Mouse (Mus musculus) left cerebral cortex, postnatal 14 days (tissue): ENCODE results near the gene Gtf3c1. TPM values are rescaled to one million over a fixed set of nuclear protein-coding genes. Genes with fewer than 3 reads are reported as not detected.
A peak's percentile ranks its signal among the peaks of the same experiment; 100 is the strongest.
"Not testable (repeated sequence)": the region's sequence is repeated elsewhere in the genome, so short reads cannot be mapped to it uniquely, and the experiment has no call there.

ENCODE experiments used
- DNase-seq, 2 experiments: peaks; one replicate each; pipeline ENCODE4 v3.0.0; 2021 to 2022; ENCODE audit warnings: low spot score in 2 of 2, mixed read lengths in 1 of 2
- intact Hi-C: fragments of 180-260 bp; cut with DNase I; formaldehyde crosslinking; loops from one replicate; pipeline ENCODE4 v1.15.1; 2025
- total RNA-seq, 2 experiments: library from RNA; stranded (reverse); gene quantifications; 2 replicates each; pipeline ENCODE4 v1.2.3; 2021

The Gtf3c1 gene
- total RNA-seq, 2 experiments from 2014 or later = 86.0 to 89.7 TPM

- intact Hi-C loops = no loop called here
- no peak for DNase-seq
Observed at GRCm38 (mm10) chr7:125714803-125715202, 7.2 kb upstream of the Gtf3c1 start.

- DNase-seq, intact Hi-C loops: not testable (repeated sequence)
Observed at GRCm38 (mm10) chr7:125713542-125714055, 6.0 kb upstream of the Gtf3c1 start.

GRCm38 (mm10) chr7:125708100-125708499 is 520 bp upstream of the Gtf3c1 start:
- DNase-seq = no peak
- intact Hi-C loops = no loop called here

- intact Hi-C loops = no loop called here
- DNase-seq = peak; percentile 44 to 47
Observed at GRCm38 (mm10) chr7:125707186-125707585, 394 bp downstream of the Gtf3c1 start.

GRCm38 (mm10) chr7:125702791-125703190 is 4.8 kb downstream of the Gtf3c1 start:
- no peak for DNase-seq
- intact Hi-C loops = no loop called here

GRCm38 (mm10) chr7:125694056-125694455 is 13.5 kb downstream of the Gtf3c1 start:
- intact Hi-C loops = no loop called here
- DNase-seq = peak; percentile 59 to 73

- DNase-seq = peak; percentile 18 to 68
- intact Hi-C loops = no loop called here
Observed at GRCm38 (mm10) chr7:125690516-125690915, 17.1 kb downstream of the Gtf3c1 start.

GRCm38 (mm10) chr7:125679936-125680335 is 27.6 kb downstream of the Gtf3c1 start:
- DNase-seq = no peak
- intact Hi-C loops = loop anchor here (5.0 kb wide), 1 partner anchor 412 kb away; no protein-coding TSS in a partner anchor

GRCm38 (mm10) chr7:125678756-125679155 is 28.8 kb downstream of the Gtf3c1 start:
- no peak for DNase-seq
- intact Hi-C loops = loop anchor here (5.0 kb wide), 1 partner anchor 414 kb away; no protein-coding TSS in a partner anchor

GRCm38 (mm10) chr7:125674916-125675315 is 32.7 kb downstream of the Gtf3c1 start:
- intact Hi-C loops = loop anchor here (5.0 kb wide), 1 partner anchor 417 kb away; no protein-coding TSS in a partner anchor
- DNase-seq = peak; percentile 25 to 64

GRCm38 (mm10) chr7:125671396-125671795 is 36.2 kb downstream of the Gtf3c1 start:
- intact Hi-C loops = no loop called here
- DNase-seq = no peak

GRCm38 (mm10) chr7:125670865-125671264 is 36.7 kb downstream of the Gtf3c1 start:
- DNase-seq = no peak
- intact Hi-C loops = no loop called here

- DNase-seq = no peak
- intact Hi-C loops = no loop called here
Observed at GRCm38 (mm10) chr7:125663654-125664053, 43.9 kb downstream of the Gtf3c1 start.

GRCm38 (mm10) chr7:125657511-125657910 is 50.1 kb downstream of the Gtf3c1 start:
- intact Hi-C loops = no loop called here

GRCm38 (mm10) chr7:125649013-125649412 is 58.6 kb downstream of the Gtf3c1 start:
- no peak for DNase-seq
- intact Hi-C loops = no loop called here

More at GRCm38 (mm10) chr7:125657511-125657910, 50.1 kb downstream of the Gtf3c1 start:
- DNase-seq = no peak

GRCm38 (mm10) chr7:125645413-125645812 is 62.2 kb downstream of the Gtf3c1 start:
- intact Hi-C loops = no loop called here
- no peak for DNase-seq

- intact Hi-C loops = no loop called here
- DNase-seq = no peak
Observed at GRCm38 (mm10) chr7:125643880-125644279, 63.7 kb downstream of the Gtf3c1 start.

GRCm38 (mm10) chr7:125638870-125639386 is 68.7 kb downstream of the Gtf3c1 start:
- intact Hi-C loops = loop anchor here (1.0 to 5.0 kb wide), 2 partner anchors 57 to 169 kb away; no protein-coding TSS in a partner anchor
- peak; percentile 70 to 78 for DNase-seq

GRCm38 (mm10) chr7:125638376-125638775 is 69.2 kb downstream of the Gtf3c1 start:
- intact Hi-C loops = loop anchor here (5.0 kb wide), 1 partner anchor 56 kb away; no protein-coding TSS in a partner anchor
- DNase-seq = no peak

- no peak for DNase-seq
- intact Hi-C loops = loop anchor here (5.0 kb wide), 1 partner anchor 55 kb away; no protein-coding TSS in a partner anchor
Observed at GRCm38 (mm10) chr7:125637220-125638140, 70.1 kb downstream of the Gtf3c1 start.
